Mouse (Mus musculus): Measurements from ENCODE around the gene Foxg1. TPM values are rescaled to one million over a fixed set of nuclear protein-coding genes. Genes with fewer than 3 reads are reported as not detected.

The Foxg1 gene
- polyA plus RNA-seq, 1 experiment from 2014 or later = 0.06 TPM

DNA sequence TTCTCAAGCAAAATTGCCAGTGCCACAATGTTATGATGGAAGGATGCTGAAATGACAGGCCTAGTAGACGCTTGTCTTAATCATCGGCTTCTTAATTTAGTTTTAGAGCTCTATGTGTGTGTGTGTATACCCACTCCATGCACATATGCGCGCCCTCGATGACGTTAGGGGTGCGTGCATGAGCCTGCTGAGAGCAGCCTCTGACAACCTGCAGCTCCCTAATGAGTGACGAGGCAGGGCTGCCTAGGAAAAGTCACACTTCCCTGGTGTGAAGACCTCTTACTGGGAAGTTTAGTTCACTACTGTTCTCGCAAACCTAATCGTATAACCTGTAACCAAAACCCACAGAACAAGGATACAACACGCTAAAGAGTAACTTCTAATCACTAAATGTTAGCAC lies 3.0 kb upstream of the Foxg1 start:
- Histone ChIP-seq H3K27ac (replicated peaks) (no peak overlapping the region), H3K4me1 (replicated peaks) (peaks cover 13% of the 10 kb centered on the region), H3K4me3 (no peak overlapping the region), H3K9ac (no peak overlapping the region), H3K9me3 (no peaks in the 10 kb centered on the region), H3K27me3 (peaks cover 97% of the 10 kb centered on the region), H3K36me3 (no peaks in the 10 kb centered on the region), H3K4me2 (no peak overlapping the region)
- no peak for ATAC-seq (ENCODE audit: low read depth)
- 1% methylated on average over 11 of the region's 11 CpGs for WGBS

DNA sequence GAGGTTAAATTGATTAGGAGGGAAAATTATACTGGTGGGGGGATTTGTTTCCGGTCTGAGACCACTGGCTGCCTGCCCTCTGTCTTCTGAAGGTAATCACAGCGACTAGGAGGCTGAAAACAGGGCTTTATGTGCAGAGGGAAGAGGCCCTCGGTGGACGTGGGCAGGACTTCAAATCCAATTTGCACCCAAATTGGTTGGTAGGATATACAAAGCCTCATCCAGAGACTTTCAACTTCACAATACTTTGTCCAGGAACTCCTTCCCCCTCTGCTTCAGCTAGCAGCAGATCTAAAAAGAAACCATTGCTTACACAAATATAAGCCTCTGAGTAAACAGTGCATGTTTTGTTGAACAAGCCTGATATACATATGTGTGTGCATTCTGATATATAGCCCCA lies 2.0 kb upstream of the Foxg1 start:
- Histone ChIP-seq H3K4me3 (no peak overlapping the region), H3K36me3 (no peaks in the 10 kb centered on the region), H3K27ac (replicated peaks) (no peak overlapping the region), H3K27me3 (peaks cover 98% of the 10 kb centered on the region), H3K9me3 (no peaks in the 10 kb centered on the region), H3K4me2 (no peak overlapping the region), H3K4me1 (replicated peaks) (peaks cover 11% of the 10 kb centered on the region), H3K9ac (no peak overlapping the region)
- WGBS = 2% methylated on average over 4 of the region's 4 CpGs
- no peak for ATAC-seq (ENCODE audit: low read depth)

DNA sequence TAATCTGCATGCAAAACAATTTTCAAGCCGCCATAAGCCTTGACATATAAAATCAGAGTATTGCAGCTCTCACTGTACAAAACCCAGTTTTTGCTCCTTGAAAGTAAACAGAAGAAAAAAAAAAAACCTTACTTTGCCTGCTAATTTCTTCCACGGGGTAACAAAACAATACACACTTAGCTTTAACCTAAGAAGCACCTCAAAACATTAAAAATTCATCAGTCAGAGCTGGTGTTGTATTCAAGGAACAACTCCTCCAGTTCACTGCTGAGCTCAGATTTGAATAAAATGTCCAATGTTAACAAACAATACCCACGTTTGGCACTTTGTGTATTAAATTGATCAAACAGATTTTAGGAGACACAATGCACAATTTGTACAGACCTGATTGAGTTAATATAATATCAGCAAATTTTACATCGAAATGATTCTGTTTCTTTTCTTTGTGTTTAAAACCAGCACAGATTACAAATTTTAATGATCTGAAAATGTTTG lies 1.4 kb upstream of the Foxg1 start:
- H3K9ac ChIP-seq = no peak overlapping the region
- no peak overlapping the region for H3K27ac ChIP-seq (replicated peaks)
- H3K9me3 ChIP-seq = no peaks in the 10 kb centered on the region
- no peak overlapping the region for H3K4me3 ChIP-seq
- ATAC-seq (ENCODE audit: low read depth) = no peak
- H3K27me3 ChIP-seq = peaks cover 98% of the 10 kb centered on the region
- whole genome bisulfite sequencing = 2% methylated on average over 4 of the region's 4 CpGs
- H3K4me2 ChIP-seq = no peak overlapping the region
- no peaks in the 10 kb centered on the region for H3K36me3 ChIP-seq
- H3K4me1 ChIP-seq (replicated peaks) = peaks cover 11% of the 10 kb centered on the region

DNA sequence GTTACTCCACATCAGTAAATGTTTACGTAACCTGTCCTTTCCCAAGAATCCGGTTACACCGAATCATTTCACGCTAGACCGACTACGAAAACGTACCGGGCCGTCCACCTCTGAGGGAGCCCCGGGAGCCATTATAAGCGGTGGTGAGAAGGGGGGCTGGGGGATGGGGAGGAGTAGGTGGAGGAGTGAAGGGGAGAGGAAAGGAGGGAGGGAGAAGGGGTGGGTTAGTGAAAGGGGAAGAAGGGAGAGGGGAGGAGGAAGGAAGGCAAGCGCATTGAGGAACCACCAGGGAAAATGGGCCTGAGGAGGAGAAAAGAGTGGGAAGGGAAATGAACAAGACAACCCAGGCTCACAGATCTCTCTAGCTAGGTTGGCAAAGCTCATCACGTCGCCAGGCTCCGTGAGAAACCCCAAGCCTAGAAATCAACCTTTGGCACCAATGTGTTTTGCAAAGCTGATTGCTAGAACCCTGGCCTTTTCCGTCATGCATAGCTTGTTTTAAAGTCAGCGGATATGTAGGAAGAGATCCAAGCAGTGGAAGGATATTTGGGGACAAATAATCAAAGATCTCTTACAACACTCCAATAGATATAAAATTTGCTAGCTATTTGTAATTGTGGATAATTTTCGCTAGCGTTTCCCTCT lies 617 bp upstream of the Foxg1 start:
- no peak overlapping the region for H3K9ac ChIP-seq
- H3K36me3 ChIP-seq = no peaks in the 10 kb centered on the region
- peaks cover 11% of the 10 kb centered on the region for H3K4me1 ChIP-seq (replicated peaks)
- no peak for ATAC-seq (ENCODE audit: low read depth)
- H3K4me2 ChIP-seq = no peak overlapping the region
- no peak overlapping the region for H3K4me3 ChIP-seq
- WGBS = under 1% methylated on average over 19 of the region's 19 CpGs
- peaks cover 98% of the 10 kb centered on the region for H3K27me3 ChIP-seq
- no peaks in the 10 kb centered on the region for H3K9me3 ChIP-seq
- H3K27ac ChIP-seq (replicated peaks) = no peak overlapping the region

DNA sequence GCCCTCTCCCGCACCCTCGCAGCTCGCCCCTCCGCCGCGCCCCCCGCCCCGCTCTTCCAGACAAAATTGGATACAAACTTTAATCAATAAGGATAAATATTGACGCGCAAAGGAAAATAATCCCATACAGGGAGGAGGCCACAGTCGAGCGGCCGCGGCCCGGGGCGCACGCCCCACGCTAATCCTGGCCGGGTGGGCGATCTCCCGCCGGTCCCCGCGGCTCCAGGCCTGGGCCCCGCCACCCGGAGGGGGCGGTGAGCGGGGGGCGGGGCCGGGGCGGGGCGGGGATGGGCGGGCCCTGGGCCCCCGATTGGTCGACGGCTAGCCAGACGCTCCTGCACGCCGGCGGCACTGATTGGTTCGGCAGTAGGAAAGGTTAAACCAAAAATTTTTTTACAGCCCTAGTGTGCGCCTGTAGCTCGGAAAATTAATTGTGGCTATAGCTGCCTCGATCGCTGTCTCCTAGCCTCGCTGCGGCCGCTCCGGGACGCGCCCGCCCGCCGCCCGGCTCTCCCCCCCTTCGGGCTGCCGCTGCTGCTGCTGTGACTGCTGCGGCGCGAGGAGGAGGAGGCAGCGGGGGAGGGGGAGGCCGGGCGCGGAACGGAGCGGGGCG lies 1.2 kb downstream of the Foxg1 start:
- WGBS = under 1% methylated on average over 45 of the region's 67 CpGs

DNA sequence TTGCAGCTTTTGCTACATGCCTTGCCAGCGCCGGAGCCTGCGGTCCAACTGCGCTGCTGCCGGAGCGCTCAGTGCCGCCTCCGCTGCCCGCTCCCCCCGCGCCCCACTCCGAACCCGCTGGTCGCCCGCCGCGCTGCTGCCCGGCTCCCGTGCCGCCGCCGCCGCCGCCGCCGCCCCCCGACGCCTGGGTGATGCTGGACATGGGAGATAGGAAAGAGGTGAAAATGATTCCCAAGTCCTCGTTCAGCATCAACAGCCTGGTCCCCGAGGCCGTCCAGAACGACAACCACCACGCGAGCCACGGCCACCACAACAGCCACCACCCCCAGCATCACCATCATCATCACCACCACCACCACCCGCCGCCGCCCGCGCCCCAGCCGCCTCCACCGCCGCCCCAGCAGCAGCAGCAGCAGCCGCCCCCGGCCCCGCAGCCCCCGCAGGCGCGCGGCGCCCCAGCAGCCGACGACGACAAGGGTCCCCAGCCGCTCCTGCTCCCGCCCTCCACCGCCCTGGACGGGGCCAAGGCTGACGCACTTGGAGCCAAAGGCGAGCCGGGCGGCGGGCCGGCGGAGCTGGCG lies 1.9 kb downstream of the Foxg1 start:
- peaks cover 11% of the 10 kb centered on the region for H3K4me1 ChIP-seq (replicated peaks)
- peaks cover 88% of the 10 kb centered on the region for H3K27me3 ChIP-seq
- 0 out of 2 replicates have a peak, but pooled peaks have one; percentile 32 for ATAC-seq (ENCODE audit: low read depth)
- H3K4me2 ChIP-seq = peak overlapping the region; percentile 44; the same call in 1 of the 2 replicates
- no peak overlapping the region for H3K27ac ChIP-seq (replicated peaks)
- WGBS = 2% methylated on average over 57 of the region's 66 CpGs
- H3K9me3 ChIP-seq = no peaks in the 10 kb centered on the region
- no peak overlapping the region for H3K4me3 ChIP-seq
- no peak overlapping the region for H3K9ac ChIP-seq
- H3K36me3 ChIP-seq = no peaks in the 10 kb centered on the region

More for the DNA sequence above, 1.2 kb downstream of the Foxg1 start:
- no peak overlapping the region for H3K9ac ChIP-seq
- ATAC-seq (ENCODE audit: low read depth) = peak; percentile 58
- no peak overlapping the region for H3K27ac ChIP-seq (replicated peaks)
- H3K27me3 ChIP-seq = peaks cover 89% of the 10 kb centered on the region
- H3K36me3 ChIP-seq = no peaks in the 10 kb centered on the region
- peak overlapping the region; percentile 24 for H3K4me3 ChIP-seq
- peaks cover 11% of the 10 kb centered on the region for H3K4me1 ChIP-seq (replicated peaks)
- H3K4me2 ChIP-seq = peak overlapping the region; percentile 44
- H3K9me3 ChIP-seq = no peaks in the 10 kb centered on the region

DNA sequence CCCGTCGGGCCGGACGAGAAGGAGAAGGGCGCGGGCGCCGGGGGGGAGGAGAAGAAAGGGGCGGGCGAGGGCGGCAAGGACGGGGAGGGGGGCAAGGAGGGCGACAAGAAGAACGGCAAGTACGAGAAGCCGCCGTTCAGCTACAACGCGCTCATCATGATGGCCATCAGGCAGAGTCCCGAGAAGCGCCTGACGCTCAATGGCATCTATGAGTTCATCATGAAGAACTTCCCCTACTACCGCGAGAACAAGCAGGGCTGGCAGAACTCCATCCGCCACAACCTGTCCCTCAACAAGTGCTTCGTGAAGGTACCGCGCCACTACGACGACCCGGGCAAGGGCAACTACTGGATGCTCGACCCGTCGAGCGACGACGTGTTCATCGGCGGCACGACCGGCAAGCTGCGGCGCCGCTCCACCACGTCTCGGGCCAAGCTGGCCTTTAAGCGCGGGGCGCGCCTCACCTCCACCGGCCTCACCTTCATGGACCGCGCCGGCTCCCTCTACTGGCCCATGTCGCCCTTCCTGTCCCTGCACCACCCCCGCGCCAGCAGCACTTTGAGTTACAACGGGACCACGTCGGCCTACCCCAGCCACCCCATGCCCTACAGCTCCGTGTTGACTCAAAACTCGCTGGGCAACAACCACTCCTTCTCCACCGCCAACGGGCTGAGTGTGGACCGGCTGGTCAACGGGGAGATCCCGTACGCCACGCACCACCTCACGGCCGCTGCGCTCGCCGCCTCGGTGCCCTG lies 2.6 kb downstream of the Foxg1 start, which contains the start of gene Gm43517:
Gene Gm43517, plus strand, starts transcription at position 299 of the 755 bp plus-strand sequence.
- WGBS = under 1% methylated on average over 67 of the region's 75 CpGs
- Histone ChIP-seq H3K36me3 (no peaks in the 10 kb centered on the region), H3K4me1 (replicated peaks) (peaks cover 11% of the 10 kb centered on the region), H3K9ac (no peak within 1 kb of the TSS), H3K27ac (replicated peaks) (no peak within 1 kb of the TSS), H3K9me3 (no peaks in the 10 kb centered on the region), H3K27me3 (peaks cover 88% of the 10 kb centered on the region), H3K4me2 (peak within 1 kb of the TSS; percentile 44), H3K4me3 (peak within 1 kb of the TSS; percentile 24)
- ATAC-seq (ENCODE audit: low read depth) = peak; percentile 46; the same call in 1 of the 2 replicates

DNA sequence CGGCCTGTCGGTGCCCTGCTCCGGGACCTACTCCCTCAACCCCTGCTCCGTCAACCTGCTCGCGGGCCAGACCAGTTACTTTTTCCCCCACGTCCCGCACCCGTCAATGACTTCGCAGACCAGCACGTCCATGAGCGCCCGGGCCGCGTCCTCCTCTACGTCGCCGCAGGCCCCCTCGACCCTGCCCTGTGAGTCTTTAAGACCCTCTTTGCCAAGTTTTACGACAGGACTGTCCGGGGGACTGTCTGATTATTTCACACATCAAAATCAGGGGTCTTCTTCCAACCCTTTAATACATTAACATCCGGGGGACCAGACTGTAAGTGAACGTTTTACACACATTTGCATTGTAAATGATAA lies 3.2 kb downstream of the Foxg1 start:
- Histone ChIP-seq H3K27me3 (peaks cover 88% of the 10 kb centered on the region), H3K4me3 (no peak overlapping the region), H3K9ac (no peak overlapping the region), H3K9me3 (no peaks in the 10 kb centered on the region), H3K27ac (replicated peaks) (no peak overlapping the region), H3K4me1 (replicated peaks) (peaks cover 11% of the 10 kb centered on the region), H3K4me2 (no peak overlapping the region), H3K36me3 (no peaks in the 10 kb centered on the region)
- 1% methylated on average over 23 of the region's 23 CpGs for WGBS
- ATAC-seq (ENCODE audit: low read depth) = no peak

DNA sequence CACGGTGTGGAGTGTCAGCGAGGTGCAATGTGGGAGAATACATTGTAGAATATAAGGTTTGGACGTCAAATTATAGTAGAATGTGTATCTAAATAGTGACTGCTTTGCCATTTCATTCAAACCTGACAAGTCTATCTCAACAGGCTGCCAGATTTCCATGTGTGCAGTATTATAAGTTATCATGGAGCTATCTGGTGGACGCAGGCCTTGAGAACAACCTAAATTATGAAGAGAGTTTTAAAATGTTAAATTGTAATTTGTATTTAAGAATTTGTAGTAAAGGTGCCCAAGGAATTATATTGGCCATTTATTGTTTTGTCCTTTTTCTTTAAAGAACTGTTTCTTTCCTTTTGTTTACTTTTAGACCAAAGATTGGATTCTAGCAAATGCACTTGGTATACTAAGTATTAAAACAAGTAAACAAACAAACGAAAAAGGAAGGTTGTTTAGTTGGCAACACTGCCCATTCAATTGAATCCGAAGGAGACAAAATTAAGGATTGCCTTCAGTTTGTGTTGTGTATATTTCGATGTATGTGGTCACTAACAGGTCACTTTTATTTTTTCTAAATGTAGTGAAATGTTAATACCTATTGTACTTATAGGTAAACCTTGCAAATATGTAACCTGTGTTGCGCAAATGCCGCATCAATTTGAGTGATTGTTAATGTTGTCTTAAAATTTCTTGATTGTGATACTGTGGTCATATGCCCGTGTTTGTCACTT lies 3.8 kb downstream of the Foxg1 start:
- no peak overlapping the region for H3K4me3 ChIP-seq
- WGBS = 12% methylated on average over 10 of the region's 10 CpGs
- H3K9me3 ChIP-seq = no peaks in the 10 kb centered on the region

DNA sequence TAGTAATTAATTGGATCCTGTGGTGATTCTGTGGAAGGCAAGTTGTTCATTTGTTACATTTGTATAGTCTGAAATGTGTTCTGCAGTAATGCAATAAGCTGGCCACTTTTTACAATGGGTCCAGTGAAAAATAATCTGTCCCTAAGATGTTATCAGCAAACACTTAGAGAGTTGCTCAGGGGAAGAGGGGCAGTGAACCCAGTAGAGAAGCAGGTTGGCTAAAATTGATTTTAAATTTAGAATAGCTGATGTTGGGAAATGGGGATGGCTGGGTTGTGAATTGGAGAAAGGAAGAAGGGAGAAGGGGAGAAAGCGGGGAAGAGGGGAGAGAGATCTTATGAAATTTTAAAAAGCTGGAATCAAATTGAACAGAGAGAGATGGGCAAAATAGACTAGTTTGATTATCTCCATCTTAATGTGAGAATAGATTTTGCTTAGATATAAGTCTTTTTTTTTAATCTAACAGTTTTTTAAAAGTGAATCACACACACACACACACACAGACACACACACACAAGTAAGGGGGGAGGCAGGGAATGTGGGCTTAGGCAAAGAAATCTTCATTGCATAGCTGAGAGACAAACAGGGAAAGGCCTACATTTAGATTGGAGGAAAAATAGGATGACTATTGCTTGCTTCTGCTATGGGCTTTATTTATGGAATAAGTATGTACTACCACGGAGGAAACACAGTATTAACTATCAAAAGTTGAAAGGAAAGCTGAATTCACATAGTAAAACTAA lies 5.6 kb downstream of the Foxg1 start:
- no peaks in the 10 kb centered on the region for H3K9me3 ChIP-seq
- WGBS = 8% methylated on average over 2 of the region's 2 CpGs
- peaks cover 16% of the 10 kb centered on the region for H3K4me1 ChIP-seq (replicated peaks)
- peaks cover 88% of the 10 kb centered on the region for H3K27me3 ChIP-seq
- H3K4me3 ChIP-seq = no peak overlapping the region
- no peak overlapping the region for H3K9ac ChIP-seq
- H3K4me2 ChIP-seq = no peak overlapping the region
- no peak overlapping the region for H3K27ac ChIP-seq (replicated peaks)
- no peak for ATAC-seq (ENCODE audit: low read depth)
- H3K36me3 ChIP-seq = no peaks in the 10 kb centered on the region

More for the DNA sequence above, 3.8 kb downstream of the Foxg1 start:
- Histone ChIP-seq H3K9ac (no peak overlapping the region), H3K4me1 (replicated peaks) (peaks cover 15% of the 10 kb centered on the region), H3K27me3 (peaks cover 88% of the 10 kb centered on the region), H3K27ac (replicated peaks) (no peak overlapping the region), H3K4me2 (no peak overlapping the region), H3K36me3 (no peaks in the 10 kb centered on the region)
- ATAC-seq (ENCODE audit: low read depth) = no peak

DNA sequence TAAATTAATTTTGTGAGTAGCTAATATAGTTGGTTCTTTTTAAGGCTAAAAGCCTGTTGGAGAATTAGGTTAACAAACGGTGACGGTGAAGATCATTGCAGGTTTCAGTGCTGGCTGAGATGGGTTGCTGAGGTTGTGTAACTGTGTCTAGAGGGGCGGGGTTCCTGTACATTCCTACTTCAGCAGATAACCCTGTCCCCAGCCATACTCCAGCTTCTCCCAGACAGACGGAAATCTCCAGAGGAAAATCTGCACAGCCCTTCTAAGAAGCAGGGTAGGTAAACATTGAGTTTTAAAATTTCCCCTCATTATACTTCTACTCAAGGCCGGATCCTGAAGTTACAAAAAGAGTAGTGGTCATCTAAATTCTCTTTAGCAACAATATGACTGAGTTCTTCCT lies 7.2 kb downstream of the Foxg1 start:
- Histone ChIP-seq H3K36me3 (no peaks in the 10 kb centered on the region), H3K4me2 (no peak overlapping the region), H3K4me3 (no peak overlapping the region), H3K9ac (no peak overlapping the region), H3K27ac (replicated peaks) (no peak overlapping the region), H3K4me1 (replicated peaks) (peaks cover 6% of the 10 kb centered on the region), H3K9me3 (no peaks in the 10 kb centered on the region), H3K27me3 (peaks cover 87% of the 10 kb centered on the region)
- WGBS = under 1% methylated on average over 5 of the region's 5 CpGs
- ATAC-seq (ENCODE audit: low read depth) = no peak
